9 mouse cellular contexts compared by ENCODE assay signal in the genomic region with DNA sequence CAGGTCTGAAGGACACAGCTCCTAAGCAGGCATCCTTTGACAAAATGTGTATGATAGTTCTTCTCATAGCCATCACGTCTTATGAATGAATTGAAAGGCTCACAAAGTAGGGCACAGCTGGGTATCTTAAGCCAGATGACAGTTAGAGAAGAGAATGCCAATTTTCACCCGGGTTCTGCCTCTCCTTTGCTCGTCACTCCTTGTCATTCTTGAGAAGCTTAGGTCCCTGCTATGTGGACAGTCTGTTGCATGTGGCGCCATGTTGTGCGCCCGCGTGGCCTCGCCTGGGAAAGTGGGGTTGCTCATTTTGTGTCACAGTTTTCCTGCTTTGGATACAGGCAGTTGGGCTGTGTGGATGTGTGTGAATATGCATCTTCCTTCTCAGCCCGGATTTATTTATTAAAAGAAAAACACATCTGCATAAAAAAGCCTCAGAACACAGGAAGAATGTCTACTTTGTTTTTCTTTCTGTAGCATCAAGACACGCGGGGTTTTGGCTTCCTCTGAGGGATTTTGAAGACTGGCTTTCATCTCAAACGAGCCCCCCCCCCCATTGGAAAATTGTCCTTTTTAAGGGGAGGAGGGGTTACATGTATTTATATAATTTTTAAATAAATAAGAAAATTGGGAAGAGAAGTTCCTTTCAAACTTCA.
DNase-seq lines count a peak whose midpoint lies in the region; ATAC-seq and TF ChIP-seq lines count a peak whose summit lies in the region.
"Had no signal": no experiment of that assay in that cellular context is flagged by ENCODE, and none has a peak within 500 bp of the region (broad histone marks: within the 10 kb centered on the region; RNA-seq: fewer than 3 reads in every experiment).

No protein-coding gene starts in this region.

- no peak for DNase-seq in heart, postnatal 14 days
- no peak for DNase-seq in lung, postnatal 10 days
- DNase-seq in limb, embryonic 10.5 days (ENCODE audit: low spot score) = no peak
- peak; percentile 58 for DNase-seq in thymus, adult 2 months
- no peak for DNase-seq in cerebellum, adult 9-10 months
- DNase-seq in right cerebral cortex, postnatal 14 days = no peak
- DNase-seq: adrenal gland, adult 8-10 months had no signal

- 0 out of 2 replicates have a peak overlapping the region, but pooled peaks have one; percentile 12 for H3K9ac ChIP-seq in heart, embryonic 15.5 days
- peak overlapping the region; percentile 54 for H3K9ac ChIP-seq in lung, embryonic 16.5 days (ENCODE audit: low read length)

- peak overlapping the region; percentile 87 for H3K27ac ChIP-seq in heart, embryonic 15.5 days
- peak overlapping the region; percentile 73 for H3K27ac ChIP-seq in lung, embryonic 16.5 days (ENCODE audit: low read length)
- H3K27ac ChIP-seq in limb, embryonic 10.5 days = peak overlapping the region; percentile 76; the same call in 1 of the 2 replicates
- H3K27ac ChIP-seq in thymus, adult 2 months (ENCODE audit: control insufficient read depth, insufficient read depth, low read length) = peak overlapping the region; percentile 93

- WGBS in heart, embryonic 15.5 days = 66% methylated on average over 12 of the region's 12 CpGs
- 53% methylated on average over 12 of the region's 12 CpGs for WGBS in lung, embryonic 16.5 days
- 85% methylated on average over 12 of the region's 12 CpGs for WGBS in limb, embryonic 10.5 days
- 39% methylated on average over 12 of the region's 12 CpGs for WGBS in thymus, adult 2 months

- no peak for ATAC-seq in heart, embryonic 15.5 days (replicated peaks; ENCODE audit: insufficient number of reproducible peaks, insufficient read depth, low FRiP score, low read depth)
- peak; percentile 18; the same call in 1 of the 2 replicates for ATAC-seq in lung, embryonic 16.5 days (ENCODE audit: low read depth)

- intact Hi-C loops in heart, postnatal 14 days (cut with DNase I) = loop anchor here (5.0 kb wide), 1 partner anchor 125 kb away; no protein-coding TSS in a partner anchor

- H3K27me3 ChIP-seq in heart, embryonic 15.5 days = no peaks in the 10 kb centered on the region
- no peaks in the 10 kb centered on the region for H3K27me3 ChIP-seq in lung, embryonic 16.5 days (ENCODE audit: control insufficient read depth, insufficient read depth, low read depth, low read length)
- H3K27me3 ChIP-seq in limb, embryonic 10.5 days (ENCODE audit: low read depth, poor library complexity, severe bottlenecking) = no peaks in the 10 kb centered on the region
- H3K27me3 ChIP-seq in thymus, adult 2 months (ENCODE audit: control insufficient read depth, insufficient read depth, low read length) = no peaks in the 10 kb centered on the region

- no peak for TF ChIP-seq CTCF in thymus, adult 2 months (IDR thresholded peaks at IDR 0.05; ENCODE audit: borderline replicate concordance, control insufficient read depth, extremely low read depth, insufficient read depth, low read length, poor library complexity)

- H3K4me1 ChIP-seq in heart, embryonic 15.5 days (replicated peaks) = peaks cover 86% of the 10 kb centered on the region
- peaks cover 82% of the 10 kb centered on the region for H3K4me1 ChIP-seq in lung, embryonic 16.5 days (replicated peaks; ENCODE audit: control insufficient read depth, insufficient read depth, low read length)
- peaks cover 97% of the 10 kb centered on the region for H3K4me1 ChIP-seq in limb, embryonic 10.5 days
- H3K4me1 ChIP-seq in thymus, adult 2 months (replicated peaks; ENCODE audit: control insufficient read depth, insufficient read depth, low read length) = peaks cover 69% of the 10 kb centered on the region

- no peaks in the 10 kb centered on the region for H3K36me3 ChIP-seq in heart, embryonic 15.5 days
- no peaks in the 10 kb centered on the region for H3K36me3 ChIP-seq in lung, embryonic 16.5 days (ENCODE audit: control insufficient read depth, insufficient read depth, low read length)
- H3K36me3 ChIP-seq in limb, embryonic 10.5 days = no peaks in the 10 kb centered on the region
- H3K36me3 ChIP-seq in thymus, adult 2 months (ENCODE audit: control insufficient read depth, insufficient read depth, low read length) = peaks cover 55% of the 10 kb centered on the region

- no peak overlapping the region for H3K4me2 ChIP-seq in heart, embryonic 15.5 days
- H3K4me2 ChIP-seq in lung, embryonic 16.5 days (ENCODE audit: low read depth, low read length) = no peak overlapping the region

- no peak overlapping the region for H3K4me3 ChIP-seq in heart, embryonic 15.5 days
- no peak overlapping the region for H3K4me3 ChIP-seq in lung, embryonic 16.5 days (ENCODE audit: low read length)
- H3K4me3 ChIP-seq in limb, embryonic 10.5 days = no peak overlapping the region
- H3K4me3 ChIP-seq in thymus, adult 2 months (ENCODE audit: control insufficient read depth, insufficient read depth, low read length) = peak overlapping the region; percentile 13; the same call in 1 of the 2 replicates

- 0 out of 2 replicates have a peak, but pooled peaks have one; percentile 7 for TF ChIP-seq POLR2A in thymus, adult 2 months (IDR thresholded peaks at IDR 0.05; ENCODE audit: control insufficient read depth, extremely low read depth, insufficient read depth, low read length, poor library complexity)

- no peaks in the 10 kb centered on the region for H3K9me3 ChIP-seq in heart, embryonic 15.5 days (replicated peaks)
- no peaks in the 10 kb centered on the region for H3K9me3 ChIP-seq in lung, embryonic 16.5 days (ENCODE audit: control insufficient read depth, low read length)
- H3K9me3 ChIP-seq in limb, embryonic 10.5 days (replicated peaks) = no peaks in the 10 kb centered on the region
